Mouse (Mus musculus) heart, embryonic 10.5 days (tissue): Measurements from ENCODE around the gene Neurl2. TPM values are rescaled to one million over a fixed set of nuclear protein-coding genes. Genes with fewer than 3 reads are reported as not detected.
"Not testable (repeated sequence)": the region's sequence is repeated elsewhere in the genome, so short reads cannot be mapped to it uniquely, and the experiment has no call there.

Experiments
- DNase-seq: peaks from one replicate; pipeline ENCODE4 v3.0.0-alpha.2; 2017; ENCODE audit warnings: low spot score
- H3K27ac ChIP-seq: fragments of 300-500 bp; sonication (generic); 2 replicates; pipeline ENCODE4 v1.5.1; 2016; ENCODE audit warnings: mild to moderate bottlenecking
- H3K27me3 ChIP-seq: fragments of 300-500 bp; sonication (generic); 2 replicates; pipeline ENCODE4 v1.6.1; 2016; ENCODE audit warnings: mild to moderate bottlenecking; ENCODE audit not compliant: poor library complexity, insufficient read depth, severe bottlenecking
- H3K36me3 ChIP-seq: fragments of 300-500 bp; sonication (generic); 2 replicates; pipeline ENCODE4 v1.6.1; 2016; ENCODE audit warnings: mild to moderate bottlenecking, moderate library complexity
- H3K4me1 ChIP-seq: fragments of 300-500 bp; sonication (generic); 2 replicates; pipeline ENCODE4 v1.6.1; 2016; ENCODE audit warnings: mild to moderate bottlenecking
- H3K4me3 ChIP-seq: fragments of 300-500 bp; sonication (generic); 2 replicates; pipeline ENCODE4 v1.5.1; 2016; ENCODE audit warnings: mild to moderate bottlenecking, moderate library complexity
- H3K9me3 ChIP-seq: fragments of 300-500 bp; sonication (generic); 2 replicates; pipeline ENCODE4 v1.6.1; 2016; ENCODE audit warnings: mild to moderate bottlenecking, moderate library complexity
- WGBS: fragments of 180-500 bp; shearing (Covaris S2); methylation state at CpG from one replicate; pipeline ENCODE4 v1.1.7; 2016; 5-methylcytosine and 5-hydroxymethylcytosine counted together
- polyA plus RNA-seq: library from polyadenylated mRNA; unstranded; fragments of >200 nt; fragmentation: Nextera tagmentation; extraction: Ambion mirVana; gene quantifications from 2 replicates; pipeline ENCODE4 v1.2.1, GENCODE M21; 2016

Gene Neurl2
- polyA plus RNA-seq = 28.2 and 55.0 TPM in 2 replicates

DNA sequence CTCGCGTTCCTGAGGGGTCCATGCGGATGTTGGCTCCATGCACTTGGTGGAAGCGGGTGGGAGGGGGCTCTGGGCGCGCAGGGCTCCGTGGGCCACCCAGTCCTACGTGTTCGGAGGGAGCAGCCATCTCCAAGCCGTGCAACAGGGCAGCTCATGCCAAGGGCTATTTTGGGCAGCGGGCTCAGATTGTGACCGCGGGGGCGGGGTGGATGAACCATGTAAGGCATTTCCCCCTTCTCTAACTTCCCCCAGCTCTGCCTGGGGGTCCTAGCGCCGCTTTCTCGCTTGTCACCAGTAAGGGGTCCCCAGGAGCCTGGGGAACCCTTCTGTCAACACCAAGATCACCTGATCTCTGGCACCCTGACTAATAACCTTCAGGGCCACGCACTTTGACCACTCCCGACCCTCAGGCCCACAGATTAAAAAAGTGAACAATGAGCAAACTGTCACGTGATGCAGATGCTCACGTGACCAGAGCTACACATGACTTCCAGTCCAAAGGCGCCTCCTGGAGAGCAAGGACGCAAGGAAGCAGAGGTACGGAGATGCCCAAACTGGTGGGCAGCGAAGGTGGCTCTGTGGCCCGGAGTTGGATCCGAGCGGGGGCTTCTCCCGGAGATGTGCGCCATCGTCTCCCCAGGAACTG, at the start of gene Neurl2:
TSS of gene Neurl2 (minus strand) at position 143 of the 646 bp plus-strand sequence.
- Histone ChIP-seq H3K4me1 (peaks cover 30% of the 10 kb centered on the region), H3K27me3 (no peaks in the 10 kb centered on the region), H3K9me3 (no peaks in the 10 kb centered on the region), H3K27ac (peak within 1 kb of the TSS; percentile 96), H3K36me3 (peaks cover 38% of the 10 kb centered on the region), H3K4me3 (peak within 1 kb of the TSS; percentile 83)
- peak; percentile 96 for DNase-seq
- under 1% methylated on average over 31 of the region's 31 CpGs for WGBS

DNA sequence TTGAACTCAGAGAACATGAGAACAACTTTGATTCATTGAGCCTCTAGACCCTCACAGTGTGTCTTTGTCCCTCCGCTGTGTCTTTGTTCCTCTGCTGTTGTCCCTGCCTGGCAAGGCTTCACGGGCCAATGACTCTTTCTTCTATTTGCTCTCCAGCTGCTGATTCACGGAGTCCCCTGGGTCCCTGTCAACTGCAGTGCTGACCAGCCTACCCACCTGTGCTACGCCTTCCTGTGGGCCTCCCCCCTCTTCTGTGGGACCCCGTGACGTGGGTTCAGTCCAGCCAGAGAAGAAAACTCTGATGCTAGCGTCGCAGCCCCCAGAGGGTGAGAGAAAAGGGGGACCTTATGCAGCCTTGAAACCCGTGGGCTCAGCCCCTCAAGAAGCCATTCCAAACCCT, 49.4 kb upstream of the Neurl2 start:
- no peak for DNase-seq
- 79% methylated on average over 9 of the region's 9 CpGs for WGBS
- Histone ChIP-seq H3K9me3 (no peaks in the 10 kb centered on the region), H3K27me3 (no peaks in the 10 kb centered on the region), H3K27ac (no peak overlapping the region), H3K4me3 (no peak overlapping the region), H3K4me1 (peaks cover 21% of the 10 kb centered on the region), H3K36me3 (peaks cover 51% of the 10 kb centered on the region)

DNA sequence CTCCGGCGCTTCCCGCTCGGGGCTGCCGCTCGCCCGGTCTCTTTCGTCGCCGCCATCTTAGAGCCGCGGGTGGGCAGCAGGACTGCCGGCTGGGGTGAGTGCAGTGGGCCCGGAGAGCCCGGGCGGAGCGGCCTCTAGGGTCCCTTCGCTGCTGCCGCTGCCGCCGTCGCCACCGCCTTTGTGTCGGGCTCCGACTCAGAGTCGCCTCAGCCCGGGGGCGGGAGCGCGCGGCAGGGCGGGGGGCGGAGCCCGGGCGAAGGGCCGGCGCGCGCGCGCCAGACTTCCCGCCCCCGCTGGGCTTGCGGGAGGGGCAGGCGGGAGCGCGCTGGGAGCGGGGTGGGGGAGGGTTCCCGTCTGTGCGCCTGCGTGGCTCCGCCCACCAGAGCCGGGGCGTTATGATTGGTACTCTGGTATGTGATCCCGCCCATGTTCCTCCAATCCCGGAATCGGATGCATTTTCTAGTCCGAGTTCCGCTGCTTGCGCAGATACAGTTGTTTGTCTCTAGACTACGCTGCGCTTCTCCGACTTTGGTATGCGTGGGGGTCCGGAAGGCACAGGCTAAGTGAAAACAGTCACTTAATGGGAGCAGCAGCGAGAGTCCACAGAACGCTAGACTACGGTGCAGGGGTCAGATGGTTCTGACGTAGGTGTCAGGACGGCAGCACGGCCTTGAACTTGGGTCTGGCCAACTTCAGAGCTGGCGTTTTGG, 46.5 kb upstream of the Neurl2 start:
- peaks cover 27% of the 10 kb centered on the region for H3K36me3 ChIP-seq
- H3K4me1 ChIP-seq = peaks cover 31% of the 10 kb centered on the region
- peak overlapping the region; percentile 96 for H3K4me3 ChIP-seq
- peak overlapping the region; percentile 100 for H3K27ac ChIP-seq
- under 1% methylated on average over 69 of the region's 72 CpGs for WGBS
- H3K27me3 ChIP-seq = no peaks in the 10 kb centered on the region
- H3K9me3 ChIP-seq = no peaks in the 10 kb centered on the region
- DNase-seq = peak; percentile 98

DNA sequence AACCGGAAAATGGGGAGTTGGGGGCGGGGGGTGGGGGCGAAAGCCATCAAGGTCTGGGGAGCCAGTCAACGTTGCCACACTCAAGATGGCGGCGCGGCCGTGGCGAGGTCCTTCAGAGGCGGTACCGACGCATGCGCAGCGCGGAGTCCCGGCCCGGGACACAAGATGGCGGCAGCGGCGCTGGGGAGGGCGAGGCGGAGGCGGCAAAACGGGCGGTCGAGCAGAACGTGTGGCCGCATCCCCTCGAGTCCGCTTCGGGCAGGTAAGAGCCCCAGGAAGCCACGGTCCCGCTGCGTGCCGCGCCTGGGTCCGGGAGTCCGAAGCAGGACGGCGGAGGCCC, 45.9 kb upstream of the Neurl2 start, which contains the start of gene Pcif1:
TSS of gene Pcif1 (plus strand) at position 77 of the 340 bp plus-strand sequence.
- Histone ChIP-seq H3K36me3 (peaks cover 22% of the 10 kb centered on the region), H3K27me3 (no peaks in the 10 kb centered on the region), H3K9me3 (no peaks in the 10 kb centered on the region), H3K27ac (peak within 1 kb of the TSS; percentile 100), H3K4me3 (peak within 1 kb of the TSS; percentile 96), H3K4me1 (peaks cover 36% of the 10 kb centered on the region)
- DNase-seq = peak; percentile 97
- under 1% methylated on average over 40 of the region's 40 CpGs for WGBS

DNA sequence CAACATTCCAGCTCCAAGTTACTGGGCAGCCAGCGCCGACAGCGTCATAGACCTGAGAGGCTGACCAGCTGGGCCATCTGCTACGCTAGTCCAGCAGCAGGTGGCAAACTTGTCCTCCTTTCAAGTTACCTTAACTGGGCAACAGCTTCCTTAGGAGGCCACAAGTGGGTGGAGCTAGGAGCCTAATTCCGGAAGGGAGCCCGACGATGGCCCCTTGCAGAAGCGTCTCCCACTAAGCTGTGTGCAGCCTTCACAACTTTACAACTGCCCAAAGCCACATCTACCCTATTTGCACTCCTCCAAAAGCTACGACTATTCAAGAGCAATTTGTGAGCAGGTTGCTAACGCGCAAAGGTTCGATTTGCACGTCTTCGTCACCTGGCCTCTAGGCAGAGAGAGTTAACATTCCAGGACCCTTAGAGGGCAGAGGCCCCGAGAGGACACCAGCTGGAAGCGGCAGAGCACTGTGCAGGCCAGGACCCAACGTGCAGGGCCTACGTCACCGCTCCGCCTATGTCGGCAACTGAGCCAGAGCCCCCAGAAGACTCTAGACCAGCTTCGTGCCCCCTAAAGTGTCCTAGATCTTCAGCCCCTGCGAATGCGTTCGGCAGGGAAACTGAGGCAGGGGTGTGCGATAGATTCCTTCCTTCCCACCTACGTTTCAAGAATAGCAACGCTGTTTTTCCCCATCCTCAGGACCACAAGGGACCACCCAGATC, 45.4 kb upstream of the Neurl2 start:
- H3K9me3 ChIP-seq = no peaks in the 10 kb centered on the region
- DNase-seq = peak; percentile 93
- no peaks in the 10 kb centered on the region for H3K27me3 ChIP-seq
- H3K4me1 ChIP-seq = peaks cover 42% of the 10 kb centered on the region
- peak overlapping the region; percentile 100 for H3K27ac ChIP-seq
- H3K4me3 ChIP-seq = peak overlapping the region; percentile 96
- H3K36me3 ChIP-seq = peaks cover 16% of the 10 kb centered on the region
- WGBS = 3% methylated on average over 28 of the region's 28 CpGs

DNA sequence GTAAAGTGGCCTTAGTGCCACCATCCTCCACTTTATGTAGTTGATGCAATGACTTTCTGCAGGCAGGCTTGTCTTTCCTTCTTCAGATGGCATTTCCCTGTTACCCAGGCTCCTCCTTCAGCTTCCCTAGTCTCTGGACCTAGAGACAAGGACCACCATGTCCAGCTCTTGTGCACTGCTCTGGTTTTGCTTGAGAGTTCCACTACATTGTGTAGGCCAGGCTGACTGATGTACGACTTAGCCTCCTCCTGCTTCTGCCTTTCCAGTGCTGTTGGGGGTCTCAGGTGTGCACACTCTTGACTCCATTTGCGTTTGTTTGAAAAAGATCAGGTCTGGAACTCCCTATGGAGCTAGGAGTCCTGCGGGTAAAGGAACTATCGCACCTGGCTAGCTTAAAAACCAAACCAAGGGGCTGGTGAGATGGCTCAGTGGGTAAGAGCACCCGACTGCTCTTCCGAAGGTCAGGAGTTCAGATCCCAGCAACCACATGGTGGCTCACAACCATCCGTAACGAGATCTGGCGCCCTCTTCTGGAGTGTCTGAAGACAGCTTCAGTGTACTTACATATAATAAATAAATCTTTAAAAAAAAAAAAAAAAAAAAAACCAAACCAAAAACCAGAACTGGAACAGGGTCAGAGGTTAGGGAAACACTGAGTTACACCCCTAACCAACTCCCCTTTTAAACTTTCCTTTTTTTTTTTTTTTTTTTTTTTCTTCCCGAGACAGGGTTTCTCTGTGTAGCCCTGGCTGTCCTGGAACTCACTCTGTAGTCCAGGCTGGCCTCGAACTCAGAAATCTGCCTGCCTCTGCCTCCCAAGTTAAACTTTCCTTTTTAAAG, 44.3 kb upstream of the Neurl2 start:
- WGBS = 68% methylated on average over 11 of the region's 11 CpGs
- H3K9me3 ChIP-seq, DNase-seq, H3K36me3 ChIP-seq, H3K27ac ChIP-seq, H3K27me3 ChIP-seq: not testable (repeated sequence)
- H3K4me3 ChIP-seq = peak overlapping the region; percentile 96; the same call in 1 of the 2 replicates
- peaks cover 43% of the 10 kb centered on the region for H3K4me1 ChIP-seq

DNA sequence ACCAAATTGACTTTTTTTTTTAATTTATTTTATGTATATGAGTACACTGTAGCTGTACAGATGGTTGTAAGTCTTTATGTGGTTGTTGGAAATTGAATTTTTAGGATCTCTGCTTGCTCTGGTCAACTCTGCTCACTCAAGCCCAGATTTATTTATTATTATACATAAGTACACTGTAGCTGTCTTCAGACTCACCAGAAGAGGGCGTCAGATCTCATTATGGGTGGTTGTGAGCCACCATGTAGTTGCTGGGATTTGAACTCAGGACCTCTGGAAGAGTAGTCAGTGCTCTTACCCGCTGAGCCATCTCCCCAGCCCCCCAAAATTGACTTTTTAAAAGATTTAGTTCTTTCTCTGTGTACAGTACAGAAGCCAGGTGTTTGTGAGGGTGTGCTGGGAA, 42.4 kb upstream of the Neurl2 start:
- H3K27ac ChIP-seq, H3K4me3 ChIP-seq, H3K36me3 ChIP-seq, H3K27me3 ChIP-seq, H3K9me3 ChIP-seq, DNase-seq: not testable (repeated sequence)
- peaks cover 41% of the 10 kb centered on the region for H3K4me1 ChIP-seq
- 51% methylated on average over 2 of the region's 2 CpGs for WGBS

DNA sequence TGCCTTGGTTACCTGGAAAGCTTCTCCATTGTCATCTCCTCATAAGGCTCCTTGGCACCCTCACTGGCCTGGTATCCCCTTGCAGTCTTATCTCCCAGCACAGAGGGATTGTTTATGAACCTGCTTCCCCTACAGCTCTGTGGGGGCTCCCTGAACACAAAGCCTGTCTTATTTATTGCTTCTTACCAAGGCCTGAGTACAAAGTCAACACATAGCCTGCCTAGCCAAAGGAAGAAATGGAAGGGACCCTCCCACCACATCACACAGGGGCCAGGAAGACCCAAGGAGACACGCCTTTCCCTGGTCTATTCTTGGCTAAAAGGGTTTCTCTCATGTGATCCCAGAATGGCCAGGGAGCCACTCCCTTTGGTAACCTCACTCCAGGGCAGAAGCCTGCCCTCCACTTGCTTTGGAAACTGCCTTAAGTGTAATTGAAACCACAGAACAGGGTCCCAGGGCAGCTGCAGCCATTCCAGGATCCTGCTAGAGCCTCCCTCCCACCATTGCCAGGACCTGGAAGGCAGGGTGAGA, 41.0 kb upstream of the Neurl2 start:
- H3K4me3 ChIP-seq = no peak overlapping the region
- no peak for DNase-seq
- 9% methylated on average over 1 of the region's 1 CpGs for WGBS
- peaks cover 5% of the 10 kb centered on the region; the same call in 1 of the 2 replicates for H3K36me3 ChIP-seq
- peaks cover 30% of the 10 kb centered on the region for H3K4me1 ChIP-seq
- peaks cover 4% of the 10 kb centered on the region; the same call in 1 of the 2 replicates for H3K27me3 ChIP-seq
- peak overlapping the region; percentile 77 for H3K27ac ChIP-seq
- no peaks in the 10 kb centered on the region for H3K9me3 ChIP-seq

DNA sequence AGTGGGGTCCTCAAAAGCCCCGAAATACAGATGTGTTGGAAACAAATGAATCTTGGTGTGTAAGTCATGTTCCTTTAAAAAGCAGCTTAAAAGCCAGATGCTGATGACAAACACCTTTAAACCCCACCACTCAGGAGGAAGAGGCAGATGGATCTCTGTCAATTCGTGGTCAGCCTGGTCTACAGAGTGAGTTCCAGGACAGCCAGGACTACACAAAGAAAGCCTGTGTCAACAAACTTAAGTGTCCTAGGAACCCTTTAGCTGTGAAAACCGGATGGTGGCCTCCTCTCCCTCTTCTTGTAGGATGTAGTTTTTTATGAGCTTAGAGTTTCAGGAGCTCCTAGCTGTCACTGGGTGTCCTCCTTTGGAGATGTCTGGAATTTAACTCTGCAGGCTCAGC, 40.4 kb upstream of the Neurl2 start:
- peaks cover 4% of the 10 kb centered on the region; the same call in 1 of the 2 replicates for H3K27me3 ChIP-seq
- 59% methylated on average over 3 of the region's 3 CpGs for WGBS
- peaks cover 28% of the 10 kb centered on the region for H3K4me1 ChIP-seq
- H3K27ac ChIP-seq = peak overlapping the region; percentile 77; the same call in 1 of the 2 replicates
- no peaks in the 10 kb centered on the region for H3K9me3 ChIP-seq
- no peak for DNase-seq
- H3K36me3 ChIP-seq = peaks cover 5% of the 10 kb centered on the region; the same call in 1 of the 2 replicates
- no peak overlapping the region for H3K4me3 ChIP-seq

DNA sequence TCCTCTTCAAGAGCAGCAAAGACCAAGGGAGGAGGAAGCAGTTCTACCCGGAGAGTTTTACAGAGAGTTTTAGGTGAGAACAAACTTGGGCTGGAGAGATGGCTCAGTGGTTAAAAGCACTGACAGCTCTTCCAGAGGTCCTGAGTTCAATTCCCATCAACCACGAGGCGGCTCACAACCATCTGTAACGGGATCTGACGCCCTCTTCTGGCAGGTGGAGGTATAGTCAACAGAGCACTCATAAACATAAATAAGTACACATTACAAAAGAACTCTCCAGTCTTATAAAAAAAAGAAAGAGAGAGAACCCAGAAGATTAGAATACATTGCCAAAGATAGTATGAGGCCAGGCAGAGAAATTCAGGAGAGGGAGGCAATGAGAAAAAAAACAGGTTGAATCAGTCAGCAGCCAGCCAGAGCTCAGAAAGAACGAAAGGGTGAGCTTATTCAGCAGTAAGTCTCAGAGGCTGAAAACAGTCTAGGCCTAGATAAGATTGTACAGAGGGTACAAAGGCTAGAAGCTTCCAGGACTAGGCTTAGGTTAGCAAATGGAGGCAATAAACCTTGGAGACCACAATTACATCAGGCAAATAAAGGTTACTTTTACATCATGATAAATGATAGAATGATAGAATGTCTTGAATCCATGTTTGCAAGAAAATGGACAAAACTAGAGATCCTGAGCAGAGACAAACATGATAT, 38.5 kb upstream of the Neurl2 start:
- Histone ChIP-seq H3K36me3 (no peaks in the 10 kb centered on the region), H3K9me3 (0 out of 2 replicates have a peak, but pooled peaks cover 5% of the 10 kb centered on the region), H3K27me3 (peaks cover 4% of the 10 kb centered on the region; the same call in 1 of the 2 replicates), H3K27ac (no peak overlapping the region), H3K4me1 (peaks cover 22% of the 10 kb centered on the region), H3K4me3 (no peak overlapping the region)
- 45% methylated on average over 6 of the region's 6 CpGs for WGBS
- no peak for DNase-seq

DNA sequence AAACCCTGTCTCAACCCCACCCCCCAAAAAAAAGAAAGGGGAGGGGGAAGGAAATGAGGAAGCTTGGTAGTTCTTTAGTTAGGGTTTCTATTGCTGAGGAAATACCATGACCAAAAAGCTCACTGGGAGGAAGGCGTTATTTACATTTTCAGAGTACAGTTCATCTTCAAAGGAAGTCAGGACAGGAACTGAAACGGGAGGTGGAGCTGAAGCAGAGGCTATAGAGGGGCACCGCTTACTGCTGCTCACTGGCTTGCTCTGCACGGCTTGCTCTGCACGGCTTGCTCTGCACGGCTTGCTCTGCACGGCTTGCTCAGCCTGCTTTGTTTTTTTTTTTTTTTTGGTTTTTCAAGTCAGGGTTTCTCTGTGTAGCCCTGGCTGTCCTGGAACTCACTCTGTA, 35.2 kb upstream of the Neurl2 start:
- Histone ChIP-seq H3K27ac (no peak overlapping the region), H3K27me3 (peaks cover 4% of the 10 kb centered on the region; the same call in 1 of the 2 replicates), H3K4me3 (no peak overlapping the region), H3K4me1 (peaks cover 9% of the 10 kb centered on the region), H3K36me3 (no peaks in the 10 kb centered on the region), H3K9me3 (0 out of 2 replicates have a peak, but pooled peaks cover 5% of the 10 kb centered on the region)
- 68% methylated on average over 7 of the region's 7 CpGs for WGBS
- no peak for DNase-seq
